Mouse (Mus musculus) ES-Bruce4 (cell line): ENCODE data around the gene Zfp937. TPM values are rescaled to one million over a fixed set of nuclear protein-coding genes. Genes with fewer than 3 reads are reported as not detected.
"Not testable (repeated sequence)": the region's sequence is repeated elsewhere in the genome, so short reads cannot be mapped to it uniquely, and the experiment has no call there.

ENCODE experiments used
- H3K27ac ChIP-seq: 2 replicates; pipeline ENCODE4 v1.5.1; 2012; ENCODE audit warnings: low read length, inconsistent platforms; ENCODE audit not compliant: insufficient read depth
- H3K27me3 ChIP-seq: 2 replicates; pipeline ENCODE4 v1.6.1; 2012; ENCODE audit warnings: mild to moderate bottlenecking, low read length, inconsistent platforms; ENCODE audit not compliant: control insufficient read depth, poor library complexity, insufficient read depth, severe bottlenecking
- H3K36me3 ChIP-seq: 2 replicates; pipeline ENCODE4 v1.6.1; 2012; ENCODE audit warnings: inconsistent platforms, mild to moderate bottlenecking, low read length, moderate library complexity; ENCODE audit not compliant: control insufficient read depth, poor library complexity, insufficient read depth, severe bottlenecking
- H3K4me1 ChIP-seq: one replicate; pipeline ENCODE4 v1.8.1; 2011; ENCODE audit warnings: low read length; ENCODE audit not compliant: control insufficient read depth, insufficient read depth
- H3K4me3 ChIP-seq: 2 replicates; pipeline ENCODE4 v1.5.1; 2011; ENCODE audit warnings: low read depth, mild to moderate bottlenecking, low read length
- H3K9ac ChIP-seq: 2 replicates; pipeline ENCODE4 v1.6.1; 2012; ENCODE audit warnings: low read depth, mild to moderate bottlenecking, inconsistent platforms; ENCODE audit not compliant: poor library complexity, severe bottlenecking
- H3K9me3 ChIP-seq: replicated peaks from 2 replicates; pipeline ENCODE4 v1.6.1; 2012; ENCODE audit warnings: mild to moderate bottlenecking, low read length, inconsistent platforms; ENCODE audit not compliant: control insufficient read depth, poor library complexity, insufficient read depth, severe bottlenecking
- CTCF ChIP-seq: IDR thresholded peaks from one replicate; pipeline ENCODE4 v1.8.1; 2011; ENCODE audit warnings: low read depth, low read length
- EP300 ChIP-seq: IDR thresholded peaks from 2 replicates; pipeline ENCODE4 v1.6.1; 2011; ENCODE audit warnings: low read depth, low read length; ENCODE audit not compliant: insufficient read depth
- POLR2A ChIP-seq: IDR thresholded peaks from one replicate; pipeline ENCODE4 v1.8.1; 2011; ENCODE audit warnings: low read length; ENCODE audit not compliant: insufficient read depth
- polyA plus RNA-seq: library from polyadenylated mRNA; stranded (reverse); fragments of >200 nt; gene quantifications from 2 replicates; pipeline ENCODE4 v1.2.4, GENCODE M21; 2011; ENCODE audit warnings: low read depth; ENCODE audit not compliant: missing spikeins, insufficient read depth, insufficient read length

Gene Zfp937
- 7.5 and 10.0 TPM in 2 replicates for polyA plus RNA-seq

- not testable (repeated sequence) for H3K9me3 ChIP-seq, H3K4me1 ChIP-seq, H3K27me3 ChIP-seq, H3K36me3 ChIP-seq
- Histone ChIP-seq H3K9ac (peak within 1 kb of the TSS; percentile 9; the same call in 1 of the 2 replicates), H3K4me3 (peak within 1 kb of the TSS; percentile 55), H3K27ac (peak within 1 kb of the TSS; percentile 55; the same call in 1 of the 2 replicates)
These were observed at the start of gene Zfp937 for GRCm38 (mm10) chr2:150217600-150218362. Gene Zfp937 (plus strand): TSS chr2:150218073.

- Histone ChIP-seq H3K4me3 (no peak overlapping the region), H3K4me1 (no peaks in the 10 kb centered on the region), H3K27me3 (no peaks in the 10 kb centered on the region), H3K36me3 (no peaks in the 10 kb centered on the region), H3K27ac (no peak overlapping the region), H3K9me3 (no peaks in the 10 kb centered on the region), H3K9ac (no peak overlapping the region)
- TF ChIP-seq EP300: no peak
- TF ChIP-seq POLR2A: no peak
- no peak for TF ChIP-seq CTCF
These were observed 44.0 kb upstream of the Zfp937 start for GRCm38 (mm10) chr2:150173833-150174232.

GRCm38 (mm10) chr2:150179579-150179978 lies 38.3 kb upstream of the Zfp937 start, which contains the start of gene Gm10770:
Gene Gm10770 (minus strand): TSS chr2:150179679.
- H3K27me3 ChIP-seq, H3K36me3 ChIP-seq, H3K27ac ChIP-seq, H3K4me1 ChIP-seq, H3K4me3 ChIP-seq, H3K9ac ChIP-seq, H3K9me3 ChIP-seq: not testable (repeated sequence)

- H3K4me1 ChIP-seq, H3K27me3 ChIP-seq, H3K36me3 ChIP-seq, H3K9me3 ChIP-seq: not testable (repeated sequence)
- Histone ChIP-seq H3K4me3 (peak overlapping the region; percentile 69), H3K9ac (peak overlapping the region; percentile 78; the same call in 1 of the 2 replicates), H3K27ac (peak overlapping the region; percentile 82)
These were observed 36.8 kb upstream of the Zfp937 start for GRCm38 (mm10) chr2:150181046-150181445.

- H3K27ac ChIP-seq: peak within 1 kb of the TSS; percentile 82
- H3K9ac ChIP-seq: peak within 1 kb of the TSS; percentile 83
- not testable (repeated sequence) for H3K36me3 ChIP-seq, H3K27me3 ChIP-seq, H3K4me1 ChIP-seq, H3K9me3 ChIP-seq
- H3K4me3 ChIP-seq: peak within 1 kb of the TSS; percentile 96
These were observed 36.3 kb upstream of the Zfp937 start, which contains the start of gene Gm14139 for GRCm38 (mm10) chr2:150181570-150181999. Gene Gm14139 (plus strand): TSS chr2:150181755.

- H3K36me3 ChIP-seq, H3K9me3 ChIP-seq, H3K27me3 ChIP-seq, H3K4me1 ChIP-seq: not testable (repeated sequence)
- peak overlapping the region; percentile 9; the same call in 1 of the 2 replicates for H3K9ac ChIP-seq
- peak overlapping the region; percentile 55; the same call in 1 of the 2 replicates for H3K27ac ChIP-seq
- H3K4me3 ChIP-seq: peak overlapping the region; percentile 55
These were observed 471 bp downstream of the Zfp937 start for GRCm38 (mm10) chr2:150218363-150218725.

GRCm38 (mm10) chr2:150223263-150223662 lies 5.4 kb downstream of the Zfp937 start:
- not testable (repeated sequence) for H3K9ac ChIP-seq, H3K36me3 ChIP-seq, H3K27me3 ChIP-seq, H3K4me3 ChIP-seq, H3K9me3 ChIP-seq, H3K27ac ChIP-seq, H3K4me1 ChIP-seq
